Mouse (Mus musculus) c-Kit-positive CD71-negative TER-119-negative erythroid progenitor cells, embryonic 14.5 days (primary cell): ENCODE results near the gene Krtap28-13.

Experiments
- DNase-seq: peaks from one replicate; pipeline ENCODE4 v3.0.0-alpha.2; 2013; ENCODE audit warnings: low read depth

Krtap28-13 gene

GRCm38 (mm10) chr1:83091268-83091667 lies 30.5 kb downstream of the Krtap28-13 start:
- no peak for DNase-seq

DNA sequence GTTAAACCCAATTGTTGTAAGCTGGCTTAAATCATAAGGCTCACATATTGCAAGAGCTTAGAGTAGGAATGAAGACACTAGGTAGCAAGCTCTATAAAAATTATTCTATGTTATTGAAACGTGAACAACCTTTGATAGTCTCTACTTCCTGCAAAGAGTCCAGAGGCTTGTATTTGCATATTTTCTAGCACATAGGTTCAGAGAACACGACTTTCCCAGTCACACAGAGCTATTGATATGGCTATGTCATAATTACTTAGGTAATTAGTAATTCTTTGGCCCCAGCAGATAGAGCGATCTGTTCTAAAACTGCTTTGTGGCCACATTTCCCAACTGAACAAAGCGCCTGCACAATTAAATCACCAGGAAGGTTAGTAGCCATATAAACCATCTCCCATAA lies 36.2 kb downstream of the Krtap28-13 start:
- DNase-seq, result no peak

DNA sequence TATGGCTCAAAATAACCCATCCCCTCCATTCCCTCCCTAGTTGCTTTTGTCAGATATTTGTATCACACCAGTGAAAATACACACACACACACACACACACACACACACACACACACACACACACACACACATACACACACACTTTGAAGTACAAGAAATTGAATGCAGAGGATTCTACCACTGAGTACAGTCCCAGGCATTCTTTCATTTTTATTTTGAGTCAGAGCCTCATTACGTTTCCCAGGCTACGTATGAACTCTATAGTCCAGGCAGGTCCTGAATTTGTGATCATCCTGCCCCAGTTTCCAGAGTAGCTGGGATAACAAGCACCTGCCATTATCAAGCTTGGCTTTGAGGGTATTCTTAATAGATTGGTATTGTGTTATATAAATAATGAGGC lies 38.4 kb downstream of the Krtap28-13 start:
- DNase-seq, result no peak

DNA sequence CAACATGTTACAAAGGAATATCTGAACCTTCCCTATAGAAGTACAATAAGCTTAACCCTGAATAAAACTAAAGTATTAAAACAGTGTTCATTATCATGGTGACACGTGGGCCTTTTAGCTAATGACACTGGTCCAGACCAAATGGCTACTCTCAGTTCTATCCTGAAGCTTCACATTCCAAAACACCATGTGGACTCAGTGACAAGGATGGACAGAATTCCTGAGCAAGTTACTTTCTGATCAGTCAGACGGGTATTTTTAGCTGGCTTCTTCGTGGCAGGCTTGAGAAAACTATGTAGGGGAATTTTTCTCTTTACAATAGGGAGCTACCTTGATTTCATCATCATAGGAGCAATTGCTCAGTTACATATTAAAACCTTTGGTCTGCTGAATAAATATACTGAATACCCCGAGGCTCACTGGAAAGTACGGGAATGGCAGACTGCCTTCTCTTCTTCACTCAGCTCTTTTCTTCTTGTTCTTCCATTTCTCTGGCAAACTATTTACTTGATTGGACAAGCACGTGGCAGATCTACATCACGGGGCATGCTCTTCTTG lies 38.9 kb downstream of the Krtap28-13 start:
- DNase-seq, result no peak

- no peak for DNase-seq
These were observed 41.2 kb downstream of the Krtap28-13 start for GRCm38 (mm10) chr1:83101891-83102290.

DNA sequence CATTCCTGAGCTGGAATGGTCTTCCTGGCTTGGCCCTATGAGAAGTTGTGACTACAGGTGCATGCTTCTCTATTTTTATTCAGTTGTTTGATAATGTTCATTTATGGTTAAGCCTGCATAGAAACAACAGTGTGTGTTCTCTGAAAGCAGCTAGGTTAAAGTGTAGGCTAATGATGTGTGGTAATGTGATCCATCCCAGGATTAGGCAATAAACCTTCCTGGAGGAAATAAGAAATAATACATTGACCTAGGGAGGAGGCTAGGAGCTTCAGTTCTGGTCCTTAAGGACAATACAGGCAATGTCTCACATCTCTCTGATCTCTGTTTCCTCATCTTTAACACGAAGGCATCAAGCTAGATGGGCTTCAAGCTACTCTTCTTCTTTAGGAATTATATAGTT lies 44.7 kb downstream of the Krtap28-13 start:
- DNase-seq, result no peak

GRCm38 (mm10) chr1:83107410-83107978 lies 46.8 kb downstream of the Krtap28-13 start:
- DNase-seq, result no peak

GRCm38 (mm10) chr1:83110992-83111391 lies 50.3 kb downstream of the Krtap28-13 start:
- no peak for DNase-seq
